Mouse (Mus musculus) liver, embryonic 14 days (tissue): ENCODE results near the gene BC025920. TPM values are rescaled to one million over a fixed set of nuclear protein-coding genes. Genes with fewer than 3 reads are reported as not detected.

Experiments used
- polyA plus RNA-seq: library from polyadenylated mRNA; depleted of rRNA; stranded (reverse); fragments of >200 nt; gene quantifications from 2 replicates; pipeline ENCODE4 v1.2.3, GENCODE M21; 2012; rRNA removed

BC025920 gene
- polyA plus RNA-seq = 2.6 and 2.8 TPM in 2 replicates

DNA sequence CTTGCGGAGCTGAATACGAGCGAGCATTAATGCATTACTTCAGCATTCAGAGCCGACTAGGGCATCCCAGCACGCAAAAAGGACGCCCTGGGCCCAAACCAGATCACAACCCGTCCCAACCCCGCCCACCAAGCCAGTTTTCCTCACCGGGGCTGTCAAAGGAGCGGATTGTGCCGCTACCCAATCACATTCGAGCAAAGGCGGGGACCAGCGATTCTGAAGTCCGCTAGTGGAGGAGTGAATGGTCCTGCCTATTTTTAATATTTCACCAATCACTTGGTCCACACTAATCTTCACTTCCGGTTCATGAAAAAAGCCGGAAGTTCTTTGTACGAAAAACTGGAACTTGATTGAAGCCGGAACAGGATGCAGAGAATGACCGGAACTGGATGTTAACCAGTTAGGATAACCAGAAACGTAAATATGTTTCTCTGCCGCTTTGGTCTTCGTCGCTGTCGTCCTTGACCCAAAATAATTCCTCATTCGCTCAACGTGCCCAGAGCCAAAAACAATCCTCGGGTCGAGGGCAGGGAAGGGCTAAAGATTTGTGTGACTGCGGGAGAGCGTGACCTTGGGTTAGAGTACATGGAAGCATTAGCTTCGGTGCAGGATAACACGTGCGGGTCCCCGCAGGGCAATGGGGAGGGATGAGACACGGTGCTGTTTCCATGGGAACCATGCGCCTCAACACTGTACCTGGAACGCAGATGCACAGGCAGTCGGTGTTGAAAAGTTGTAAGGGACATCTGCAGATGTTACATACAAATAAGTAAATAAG, at the start of gene BC025920:
Gene BC025920, plus strand, starts transcription at position 297 of the 778 bp plus-strand sequence.

DNA sequence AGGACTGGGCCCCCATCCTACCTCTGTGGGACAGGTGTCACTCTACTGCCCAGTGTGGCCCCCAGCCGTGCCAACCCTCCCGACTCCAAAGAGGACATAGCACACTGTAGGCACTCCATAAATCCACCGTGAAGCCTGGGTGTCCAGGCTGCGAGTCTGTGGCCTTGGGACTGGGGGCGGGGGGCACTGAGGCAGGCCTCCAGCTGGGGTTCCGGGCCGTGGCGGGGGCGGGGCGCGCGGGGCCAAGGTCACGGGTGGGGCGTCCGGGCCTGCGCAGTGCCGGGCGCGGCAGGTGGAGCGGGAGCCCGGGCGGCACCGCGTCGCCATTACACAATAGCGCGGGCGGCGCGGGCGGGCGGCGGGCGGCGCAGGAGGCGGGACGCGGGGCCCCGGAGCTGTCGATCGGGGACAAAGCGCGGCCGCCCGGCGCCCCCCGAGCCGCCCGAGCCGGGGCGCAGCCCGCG, 46.9 kb upstream of the BC025920 start, which contains the start of gene Aes:
Gene Aes, plus strand, starts transcription at position 326 of the 464 bp plus-strand sequence.

DNA sequence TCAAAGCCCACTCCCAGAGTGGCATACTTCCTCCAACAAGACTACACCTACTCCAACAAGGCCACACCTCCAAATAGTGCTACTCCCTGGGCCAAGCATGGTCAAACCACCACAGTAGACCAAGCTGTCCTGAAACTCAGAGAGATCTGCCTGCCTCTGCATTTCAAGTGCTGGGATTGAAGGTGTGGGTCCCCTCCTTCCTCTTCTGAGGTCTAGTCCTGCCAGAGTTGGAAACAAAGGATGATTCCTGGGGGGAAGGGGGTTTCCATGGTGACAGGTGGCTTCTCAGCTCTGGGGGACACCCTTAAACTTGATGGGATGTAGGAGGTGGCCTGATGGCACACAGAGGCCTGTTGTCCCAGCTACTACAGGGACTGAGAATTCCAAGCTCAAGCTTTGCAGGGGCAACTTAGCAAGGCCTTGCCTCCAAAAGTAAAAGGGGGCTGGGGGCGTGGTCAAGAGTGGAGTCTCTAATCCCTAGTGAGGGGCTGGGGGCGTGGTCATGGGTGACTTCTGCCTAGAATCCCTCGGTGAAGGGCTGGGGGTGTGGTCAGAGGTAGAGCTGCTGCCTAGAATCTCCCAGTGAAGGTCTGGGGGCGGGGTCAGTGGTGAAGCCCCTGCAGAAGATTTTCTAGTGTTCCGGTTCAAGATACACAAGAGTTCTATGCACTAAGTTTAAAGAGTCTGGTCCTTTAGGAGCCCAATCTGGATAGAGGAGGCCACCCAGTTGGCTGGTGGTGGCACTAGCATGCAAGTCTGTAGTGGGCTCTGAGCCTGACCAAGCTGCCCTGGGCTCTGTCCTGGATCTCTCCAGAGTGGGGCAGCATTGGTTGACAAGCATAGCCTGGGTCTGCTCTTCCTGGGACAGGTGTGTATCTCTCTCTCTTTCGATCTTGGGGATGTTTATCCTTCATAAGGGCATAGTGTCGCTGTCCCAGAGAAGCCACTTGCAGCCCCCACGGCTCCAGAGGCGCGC, 31.7 kb upstream of the BC025920 start, which contains the start of gene Tle2:
Gene Tle2, plus strand, starts transcription at position 481 of the 976 bp plus-strand sequence.

DNA sequence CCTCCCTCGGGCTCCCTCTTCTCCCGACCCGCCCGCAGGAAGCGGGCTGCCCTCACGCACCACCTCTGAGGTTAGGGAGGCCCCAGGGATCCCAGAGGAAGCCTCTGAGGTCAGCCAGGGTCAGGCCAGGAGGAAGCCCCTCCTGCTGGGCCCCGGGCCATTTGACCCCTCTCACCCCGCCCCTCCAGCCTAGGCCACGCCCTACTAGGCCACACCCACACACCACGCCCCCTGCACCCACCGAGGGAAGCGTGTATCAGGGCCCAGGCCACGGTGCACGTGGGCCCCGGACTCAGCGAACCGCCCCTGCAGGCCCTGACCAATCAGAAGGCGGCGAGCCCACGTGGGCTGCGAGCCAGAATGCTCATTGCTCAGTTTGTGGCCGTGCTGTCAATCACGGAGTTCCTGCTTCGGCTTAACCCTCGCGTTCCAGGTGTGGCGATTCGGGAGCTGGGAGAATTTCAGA, 5.3 kb upstream of the BC025920 start, which contains the start of gene Tle6:
Gene Tle6, minus strand, starts transcription at position 336 of the 466 bp plus-strand sequence.

DNA sequence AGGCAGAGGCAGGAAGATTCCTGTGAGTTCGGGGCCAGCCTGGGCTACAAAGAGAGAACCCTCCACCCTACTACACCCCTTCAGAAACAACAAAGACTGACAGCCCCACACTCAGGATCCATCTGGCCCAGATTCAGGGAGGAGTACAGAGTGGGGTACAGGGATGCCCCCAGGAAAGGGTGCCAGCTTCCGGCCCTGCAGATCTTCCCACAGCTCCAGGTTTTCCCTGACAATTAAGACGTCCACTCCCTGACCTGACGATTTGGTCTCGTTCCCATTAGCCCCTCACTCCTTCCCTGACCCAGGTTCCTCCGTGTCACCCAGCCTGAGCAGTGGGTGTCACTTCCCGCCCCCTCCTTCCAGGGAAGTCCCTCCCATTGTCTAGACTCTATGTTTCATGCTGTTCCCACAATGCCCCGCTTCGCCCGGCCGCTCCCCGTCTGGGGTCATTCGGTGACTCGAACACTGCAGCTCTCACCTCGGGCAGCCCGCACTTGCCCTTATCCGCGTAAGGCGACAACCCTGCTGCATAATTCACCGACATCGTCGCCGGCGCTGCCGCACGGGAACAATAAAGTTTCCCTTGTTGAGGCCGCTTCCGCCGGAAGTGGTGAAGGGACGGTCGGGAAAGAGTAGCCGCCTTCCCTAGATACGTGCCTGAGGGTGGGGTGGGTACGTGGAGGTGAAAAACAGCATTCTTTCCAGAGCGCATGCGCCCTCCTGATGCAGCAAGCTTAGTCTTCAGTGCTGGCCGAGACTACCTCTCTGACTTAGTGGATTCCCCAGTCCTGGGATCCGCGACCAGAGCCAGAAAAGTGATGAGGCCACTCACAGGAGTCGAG, 21.1 kb downstream of the BC025920 start, which contains the start of gene Sirt6:
Gene Sirt6, minus strand, starts transcription at position 804 of the 842 bp plus-strand sequence.

DNA sequence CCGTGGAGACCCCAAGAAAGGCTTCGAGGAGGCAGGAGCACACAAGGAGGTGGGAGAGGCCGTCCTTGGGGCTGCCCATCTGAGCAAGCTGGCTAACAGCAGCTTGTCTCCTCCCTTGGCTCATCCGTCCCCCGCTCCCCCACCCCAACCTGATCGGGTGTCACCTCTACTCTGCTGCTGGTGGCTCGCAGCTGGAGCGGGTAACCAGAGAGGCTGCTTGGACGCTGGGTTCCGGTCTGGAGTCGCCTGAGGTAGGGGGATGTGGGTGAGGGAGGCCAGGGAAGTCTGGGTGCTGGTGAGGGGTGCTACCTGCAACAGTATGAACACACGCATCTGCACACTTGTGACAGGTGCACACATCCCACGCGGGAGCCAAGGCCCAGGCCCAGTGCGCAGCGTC, 22.3 kb downstream of the BC025920 start, which contains the start of gene Ankrd24:
Gene Ankrd24, plus strand, starts transcription at position 151 of the 400 bp plus-strand sequence.

DNA sequence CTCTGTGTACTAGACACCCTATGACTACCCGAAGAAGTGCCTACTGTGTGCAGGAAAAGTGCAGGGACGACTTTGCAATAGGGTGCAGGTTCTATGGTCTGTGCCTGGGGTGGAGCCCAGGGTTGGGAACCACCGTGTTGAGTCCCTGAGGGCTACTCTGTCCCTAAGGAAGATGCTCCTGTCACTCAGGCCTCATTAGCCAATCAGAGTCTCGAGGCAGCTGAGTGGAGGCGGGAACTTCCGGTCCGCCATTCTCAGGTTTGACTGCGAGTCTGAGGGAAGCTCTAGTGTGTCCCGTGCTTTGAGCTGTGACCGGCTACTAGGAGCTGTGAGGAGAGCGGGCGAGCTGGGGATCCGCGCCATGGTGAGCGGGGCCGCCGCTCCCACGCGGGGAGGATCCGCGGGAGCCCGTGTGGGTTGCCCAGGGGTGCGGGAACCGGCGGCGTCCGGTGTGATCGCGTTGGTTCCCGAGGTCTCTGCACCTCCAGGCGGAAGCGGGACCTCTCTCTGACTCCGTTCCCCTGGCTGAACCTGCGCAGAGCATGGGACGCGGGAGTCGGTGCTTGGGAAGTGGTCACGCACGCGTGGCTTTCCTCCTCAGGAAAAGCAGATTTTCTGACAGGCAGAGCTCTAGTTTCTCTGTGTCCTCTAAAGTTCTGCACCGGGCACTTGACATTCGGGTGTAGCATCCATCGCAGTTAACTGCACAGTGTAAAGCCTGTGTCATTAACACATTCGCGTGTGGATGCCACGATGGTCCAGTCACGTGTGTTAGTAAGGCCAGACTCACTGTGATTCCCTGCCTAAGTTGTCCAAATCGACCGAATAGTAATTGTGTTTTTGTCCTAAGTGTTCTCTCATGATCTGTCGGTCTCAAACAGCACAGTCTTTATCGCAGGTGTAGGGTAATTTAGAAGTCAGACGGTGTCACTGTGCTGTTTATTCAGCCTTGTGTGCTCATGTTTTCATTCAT, 43.0 kb downstream of the BC025920 start, which contains the start of gene Gm10778:
Gene Gm10778, plus strand, starts transcription at position 257 of the 973 bp plus-strand sequence.

Other genes starting within 250 kb of the BC025920 start
- gene Mfsd12, start 248.8 kb upstream of the BC025920 start, polyA plus RNA-seq = 7.4 and 8.6 TPM in 2 replicates
- gene 4930404N11Rik, start 240.5 kb upstream of the BC025920 start, polyA plus RNA-seq = 0.43 and 0.84 TPM in 2 replicates
- 57.1 and 63.1 TPM in 2 replicates for gene Fzr1, start 227.8 kb upstream of the BC025920 start, polyA plus RNA-seq
- 28.6 and 30.2 TPM in 2 replicates for gene Dohh, start 221.8 kb upstream of the BC025920 start, polyA plus RNA-seq
- gene Gm48551, start 221.8 kb upstream of the BC025920 start, polyA plus RNA-seq = 0.84 and 0.93 TPM in 2 replicates
- gene Gm48552, start 217.3 kb upstream of the BC025920 start, polyA plus RNA-seq = 0.55 and 0.90 TPM in 2 replicates
- 1.7 and 2.0 TPM in 2 replicates for gene Smim24, start 213.2 kb upstream of the BC025920 start, polyA plus RNA-seq
- gene Nfic, start 150.6 kb upstream of the BC025920 start, polyA plus RNA-seq = 1.2 and 1.3 TPM in 2 replicates
- 0.05 TPM in 2 replicates for gene Celf5, start 123.6 kb upstream of the BC025920 start, polyA plus RNA-seq
- gene Ncln, start 109.9 kb upstream of the BC025920 start, polyA plus RNA-seq = 46.7 and 55.3 TPM in 2 replicates
- 1.3 and 1.7 TPM in 2 replicates for gene S1pr4, start 106.1 kb upstream of the BC025920 start, polyA plus RNA-seq
- 4.3 and 4.6 TPM in 2 replicates for gene Gna15, start 82.0 kb upstream of the BC025920 start, polyA plus RNA-seq
- 15.2 and 17.6 TPM in 2 replicates for gene Gna11, start 61.1 kb upstream of the BC025920 start, polyA plus RNA-seq
- 131 and 135 TPM in 2 replicates for gene Aes, start 46.8 kb upstream of the BC025920 start, polyA plus RNA-seq
- gene Tle2, start 31.7 kb upstream of the BC025920 start, polyA plus RNA-seq = 4.2 and 4.8 TPM in 2 replicates
- 4.4 and 4.7 TPM in 2 replicates for gene Tle6, start 5.2 kb upstream of the BC025920 start, polyA plus RNA-seq
- 7.9 TPM in 2 replicates for gene Sirt6, start 21.5 kb downstream of the BC025920 start, polyA plus RNA-seq
- gene Ankrd24, start 22.3 kb downstream of the BC025920 start, polyA plus RNA-seq = 5.1 and 5.4 TPM in 2 replicates
- gene Gm10778, start 42.8 kb downstream of the BC025920 start, polyA plus RNA-seq = 0.95 and 0.99 TPM in 2 replicates
- 1.6 and 1.8 TPM in 2 replicates for gene Zfp433, start 98.6 kb downstream of the BC025920 start, polyA plus RNA-seq
- 0.48 and 0.74 TPM in 2 replicates for gene Gm3055, start 164.9 kb downstream of the BC025920 start, polyA plus RNA-seq
- gene Gm4767, start 205.9 kb downstream of the BC025920 start, polyA plus RNA-seq = 0.17 and 0.23 TPM in 2 replicates